Mouse (Mus musculus): ENCODE data around the gene Olfr490.

GRCm38 (mm10) chr7:108258247-108258646 is 30.5 kb downstream of the Olfr490 start, which contains the start of gene Olfr488:
- TF ChIP-seq POLR2A (IDR thresholded peaks at IDR 0.05; ENCODE audit: insufficient read depth, low read depth, low read length), result no peak
- no peak for TF ChIP-seq EP300 (IDR thresholded peaks at IDR 0.05; ENCODE audit: insufficient read depth, low read depth, low read length)
- TF ChIP-seq CTCF (IDR thresholded peaks at IDR 0.05), result no peak
